Mouse (Mus musculus): Measurements from ENCODE around the gene Isl1.

The Isl1 gene

GRCm38 (mm10) chr13:116294151-116294461 is 15.4 kb downstream of the Isl1 start:
- DNase-seq: no peak

DNA sequence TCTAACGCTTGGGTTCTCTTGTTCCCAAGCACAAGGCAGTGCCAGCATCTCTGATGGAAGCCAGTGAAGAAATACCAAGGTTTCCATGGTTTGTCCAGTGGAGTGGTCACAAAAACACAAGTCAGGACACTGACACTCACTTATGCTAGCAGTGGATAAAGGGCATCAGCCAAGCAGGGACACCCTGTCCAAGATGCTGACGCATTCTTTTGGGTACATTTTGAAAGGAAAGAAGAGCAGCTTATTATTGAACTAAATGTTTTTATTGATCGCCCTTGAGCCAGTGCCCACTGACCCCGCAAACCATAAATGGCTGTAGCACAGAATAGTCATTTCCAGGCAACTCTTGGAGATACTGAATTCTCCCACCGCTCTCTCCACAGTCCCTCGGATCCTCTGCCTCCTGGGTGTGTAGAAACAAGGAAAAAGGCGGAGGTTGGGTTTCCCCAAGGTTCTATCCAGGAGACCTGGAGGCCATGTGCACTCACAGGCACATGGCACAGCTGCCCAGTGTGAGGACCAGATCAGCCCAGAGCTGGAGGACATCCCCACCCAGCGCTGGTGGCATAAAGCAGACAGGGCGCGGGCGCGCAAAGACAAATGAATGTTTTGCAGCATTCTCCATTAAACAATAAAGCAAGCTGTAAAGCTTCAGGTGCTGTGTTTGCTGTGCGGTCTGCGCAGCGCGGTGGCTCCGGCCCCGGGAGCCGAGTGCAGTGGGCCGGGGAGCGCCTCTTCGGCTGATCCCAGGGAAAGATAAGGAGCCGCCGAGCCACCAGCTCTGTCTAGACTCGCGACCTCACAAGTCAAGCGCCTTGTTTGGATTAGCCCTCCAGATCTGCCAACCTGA is 16.0 kb downstream of the Isl1 start:
- no peak for DNase-seq

GRCm38 (mm10) chr13:116289655-116290054 is 19.8 kb downstream of the Isl1 start:
- no peak for DNase-seq

GRCm38 (mm10) chr13:116279207-116279772 is 30.2 kb downstream of the Isl1 start:
- DNase-seq: no peak
